Mouse (Mus musculus): ENCODE data around the gene Nog. TPM values are rescaled to one million over a fixed set of nuclear protein-coding genes. Genes with fewer than 3 reads are reported as not detected.
A peak's percentile ranks its signal among the peaks of the same experiment; 100 is the strongest.

The Nog gene
- 3.6 and 3.8 TPM in 2 replicates for polyA plus RNA-seq (2015; fragmentation: Nextera tagmentation; extraction: Ambion mirVana)

- under 1% methylated on average over 90 of the region's 97 CpGs for WGBS
- Histone ChIP-seq H3K9ac (peak within 1 kb of the TSS; percentile 52), H3K4me3 (peak within 1 kb of the TSS; percentile 62), H3K36me3 (replicated peaks) (no peaks in the 10 kb centered on the region), H3K27ac (peak within 1 kb of the TSS; percentile 91), H3K4me1 (peaks cover 34% of the 10 kb centered on the region), H3K4me2 (peak within 1 kb of the TSS; percentile 90), H3K9me3 (no peaks in the 10 kb centered on the region), H3K27me3 (replicated peaks) (no peaks in the 10 kb centered on the region)
- peak; percentile 59 for ATAC-seq (replicated peaks)
Observed at GRCm38 (mm10) chr11:89302056-89302815, at the start of gene Nog. TSS of gene Nog (minus strand) at chr11:89302332.

DNA sequence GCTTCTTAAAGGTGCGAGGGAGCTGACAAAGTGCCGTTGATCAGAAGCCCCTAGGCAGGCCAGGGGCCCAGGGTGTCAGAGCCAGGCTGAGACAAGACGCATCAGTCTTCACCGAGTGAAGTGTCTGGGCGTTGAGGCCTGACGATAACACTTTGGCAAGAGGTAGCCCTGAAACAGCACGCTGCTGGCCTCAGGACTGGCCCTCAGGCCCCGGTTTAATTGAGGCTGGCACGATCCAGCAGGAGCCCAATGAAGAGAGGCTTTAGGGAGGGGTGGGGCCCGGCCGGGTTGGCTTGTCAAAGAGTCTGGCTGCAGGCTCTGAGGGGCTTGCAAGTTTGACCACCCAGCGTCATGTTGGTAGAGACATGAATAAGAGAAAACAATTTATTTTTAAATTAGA lies 38.1 kb upstream of the Nog start:
- 41% methylated on average over 12 of the region's 12 CpGs for WGBS
- ATAC-seq (replicated peaks) = no peak
- Histone ChIP-seq H3K9ac (no peak overlapping the region), H3K9me3 (no peaks in the 10 kb centered on the region), H3K27me3 (replicated peaks) (no peaks in the 10 kb centered on the region), H3K4me2 (no peak overlapping the region), H3K36me3 (replicated peaks) (no peaks in the 10 kb centered on the region), H3K27ac (no peak overlapping the region), H3K4me1 (no peaks in the 10 kb centered on the region), H3K4me3 (no peak overlapping the region)

DNA sequence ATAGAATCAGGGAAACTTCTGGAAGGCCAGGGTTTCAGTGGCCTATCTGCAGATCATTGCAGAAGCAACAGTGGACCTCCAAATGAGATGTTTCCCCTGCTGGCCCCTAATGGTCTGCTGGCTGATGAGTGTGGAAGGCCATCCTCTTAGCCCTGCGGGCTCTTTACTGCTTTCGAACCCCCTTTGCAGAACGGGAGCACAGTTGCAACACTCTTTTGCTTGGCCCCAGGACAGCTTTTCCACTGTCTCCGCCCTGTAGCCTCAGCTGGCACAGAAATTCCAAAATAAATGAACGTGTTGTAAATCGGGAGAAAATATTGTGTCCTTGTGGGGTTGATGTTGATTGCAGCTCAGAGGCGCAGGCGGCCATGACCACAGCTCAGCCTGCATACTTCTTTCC lies 37.7 kb upstream of the Nog start:
- no peak for ATAC-seq (replicated peaks)
- Histone ChIP-seq H3K9ac (no peak overlapping the region), H3K36me3 (replicated peaks) (no peaks in the 10 kb centered on the region), H3K9me3 (no peaks in the 10 kb centered on the region), H3K27me3 (replicated peaks) (no peaks in the 10 kb centered on the region), H3K4me1 (no peaks in the 10 kb centered on the region), H3K27ac (no peak overlapping the region), H3K4me2 (no peak overlapping the region), H3K4me3 (no peak overlapping the region)
- 87% methylated on average over 8 of the region's 8 CpGs for WGBS

DNA sequence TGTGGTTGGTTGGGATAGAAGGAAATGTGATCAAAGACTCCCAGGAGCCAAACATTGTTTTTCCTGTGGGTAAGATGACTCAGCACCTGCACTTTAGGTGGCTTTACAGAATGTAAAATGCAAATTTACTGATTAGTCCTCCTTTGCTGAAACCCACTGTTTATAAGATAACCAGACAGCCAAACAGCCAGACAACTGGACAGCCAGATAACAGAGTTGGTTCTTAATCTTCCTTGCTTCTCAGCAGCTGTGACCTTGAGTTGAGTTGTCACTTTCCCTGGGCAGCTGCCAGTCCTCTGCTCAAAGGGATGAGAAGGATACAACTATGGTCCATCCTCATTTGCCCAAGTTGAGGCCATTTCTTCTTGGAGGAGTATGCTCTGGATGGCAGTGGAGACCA lies 35.8 kb upstream of the Nog start:
- ATAC-seq (replicated peaks) = no peak
- H3K27me3 ChIP-seq (replicated peaks) = no peaks in the 10 kb centered on the region
- no peaks in the 10 kb centered on the region for H3K9me3 ChIP-seq
- H3K36me3 ChIP-seq (replicated peaks) = no peaks in the 10 kb centered on the region
- H3K27ac ChIP-seq = no peak overlapping the region
- H3K9ac ChIP-seq = no peak overlapping the region
- H3K4me3 ChIP-seq = no peak overlapping the region
- H3K4me2 ChIP-seq = no peak overlapping the region
- no peaks in the 10 kb centered on the region for H3K4me1 ChIP-seq

- Histone ChIP-seq H3K4me2 (no peak overlapping the region), H3K9me3 (no peaks in the 10 kb centered on the region), H3K36me3 (replicated peaks) (no peaks in the 10 kb centered on the region), H3K4me3 (no peak overlapping the region), H3K27ac (no peak overlapping the region), H3K4me1 (peaks cover 11% of the 10 kb centered on the region), H3K27me3 (replicated peaks) (no peaks in the 10 kb centered on the region), H3K9ac (no peak overlapping the region)
- ATAC-seq (replicated peaks) = no peak
- WGBS = 33% methylated on average over 11 of the region's 11 CpGs
Observed at GRCm38 (mm10) chr11:89327089-89327881, 25.2 kb upstream of the Nog start.

GRCm38 (mm10) chr11:89321775-89322174 lies 19.6 kb upstream of the Nog start:
- H3K27me3 ChIP-seq (replicated peaks) = no peaks in the 10 kb centered on the region
- WGBS = 97% methylated on average over 2 of the region's 2 CpGs

DNA sequence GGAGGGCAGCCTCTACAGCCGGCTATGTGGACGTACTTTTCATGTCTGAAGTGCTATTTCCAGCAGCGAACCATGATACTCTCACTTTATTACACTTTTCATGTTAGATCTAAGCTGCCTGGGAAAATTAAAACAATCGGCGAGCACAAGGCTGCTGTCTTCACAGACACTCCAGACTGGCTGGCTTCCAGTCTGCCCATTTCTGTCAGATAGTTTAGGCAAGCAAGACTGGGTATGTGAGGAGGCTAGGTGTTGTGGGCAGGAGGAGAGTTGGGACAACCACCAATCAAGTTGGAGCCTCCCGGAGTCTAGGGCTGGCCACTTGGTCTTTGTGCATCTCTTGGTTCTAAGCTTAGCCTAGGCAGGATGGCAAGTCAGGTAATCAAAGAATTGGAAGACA lies 17.5 kb upstream of the Nog start:
- Histone ChIP-seq H3K36me3 (replicated peaks) (no peaks in the 10 kb centered on the region), H3K27ac (no peak overlapping the region), H3K4me2 (no peak overlapping the region), H3K9me3 (no peaks in the 10 kb centered on the region), H3K4me3 (no peak overlapping the region), H3K9ac (no peak overlapping the region), H3K4me1 (peaks cover 11% of the 10 kb centered on the region), H3K27me3 (replicated peaks) (no peaks in the 10 kb centered on the region)
- WGBS = 62% methylated on average over 6 of the region's 6 CpGs
- no peak for ATAC-seq (replicated peaks)

More at GRCm38 (mm10) chr11:89321775-89322174, 19.6 kb upstream of the Nog start:
- no peak overlapping the region for H3K9ac ChIP-seq
- H3K9me3 ChIP-seq = no peaks in the 10 kb centered on the region
- peaks cover 11% of the 10 kb centered on the region for H3K4me1 ChIP-seq
- H3K4me3 ChIP-seq = no peak overlapping the region
- no peak overlapping the region for H3K27ac ChIP-seq
- H3K36me3 ChIP-seq (replicated peaks) = no peaks in the 10 kb centered on the region
- ATAC-seq (replicated peaks) = no peak
- H3K4me2 ChIP-seq = no peak overlapping the region

- Histone ChIP-seq H3K9me3 (no peaks in the 10 kb centered on the region), H3K4me1 (peaks cover 11% of the 10 kb centered on the region), H3K27ac (0 out of 2 replicates have a peak overlapping the region, but pooled peaks have one; percentile 47), H3K9ac (no peak overlapping the region), H3K4me2 (peak overlapping the region; percentile 30), H3K36me3 (replicated peaks) (no peaks in the 10 kb centered on the region), H3K27me3 (replicated peaks) (no peaks in the 10 kb centered on the region), H3K4me3 (no peak overlapping the region)
- no peak for ATAC-seq (replicated peaks)
- WGBS = 15% methylated on average over 8 of the region's 8 CpGs
Observed at GRCm38 (mm10) chr11:89318324-89318723, 16.2 kb upstream of the Nog start.

- no peak for ATAC-seq (replicated peaks)
- H3K27ac ChIP-seq = no peak overlapping the region
- WGBS = 52% methylated on average over 3 of the region's 3 CpGs
Observed at GRCm38 (mm10) chr11:89317757-89318156, 15.6 kb upstream of the Nog start.

GRCm38 (mm10) chr11:89314374-89314773 lies 12.2 kb upstream of the Nog start:
- Histone ChIP-seq H3K9ac (no peak overlapping the region), H3K27ac (no peak overlapping the region), H3K27me3 (replicated peaks) (no peaks in the 10 kb centered on the region), H3K9me3 (no peaks in the 10 kb centered on the region), H3K36me3 (replicated peaks) (no peaks in the 10 kb centered on the region), H3K4me2 (no peak overlapping the region), H3K4me3 (no peak overlapping the region), H3K4me1 (peaks cover 11% of the 10 kb centered on the region)
- no peak for ATAC-seq (replicated peaks)
- WGBS = 66% methylated on average over 5 of the region's 5 CpGs

More at GRCm38 (mm10) chr11:89317757-89318156, 15.6 kb upstream of the Nog start:
- Histone ChIP-seq H3K4me3 (no peak overlapping the region), H3K9ac (no peak overlapping the region), H3K27me3 (replicated peaks) (no peaks in the 10 kb centered on the region), H3K9me3 (no peaks in the 10 kb centered on the region), H3K4me2 (no peak overlapping the region), H3K4me1 (peaks cover 11% of the 10 kb centered on the region), H3K36me3 (replicated peaks) (no peaks in the 10 kb centered on the region)

DNA sequence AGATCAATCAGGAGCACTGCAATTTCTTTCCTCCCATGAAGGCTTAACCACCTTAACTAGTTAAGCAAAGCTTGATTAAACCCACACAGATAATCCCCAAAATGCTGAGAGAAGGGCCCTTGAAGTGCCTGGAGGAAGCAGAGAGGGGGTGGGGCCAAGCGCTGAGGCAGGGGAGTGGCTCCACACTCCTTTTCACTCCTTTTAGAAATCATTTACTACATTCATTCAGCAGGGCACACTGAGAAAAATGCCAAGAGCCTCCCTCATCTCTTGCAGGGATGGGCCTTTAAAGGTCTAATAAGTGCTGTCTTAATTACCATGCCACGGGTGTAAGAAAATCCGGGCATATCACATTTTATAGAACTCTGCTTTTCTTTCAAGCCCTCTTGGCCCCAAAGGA lies 10.2 kb upstream of the Nog start:
- H3K4me2 ChIP-seq = no peak overlapping the region
- no peaks in the 10 kb centered on the region for H3K27me3 ChIP-seq (replicated peaks)
- 6% methylated on average over 3 of the region's 3 CpGs for WGBS
- no peaks in the 10 kb centered on the region for H3K9me3 ChIP-seq
- no peak overlapping the region for H3K27ac ChIP-seq
- no peaks in the 10 kb centered on the region for H3K36me3 ChIP-seq (replicated peaks)
- H3K9ac ChIP-seq = no peak overlapping the region
- ATAC-seq (replicated peaks) = no peak
- H3K4me3 ChIP-seq = no peak overlapping the region
- H3K4me1 ChIP-seq = peaks cover 3% of the 10 kb centered on the region; the same call in 1 of the 2 replicates

GRCm38 (mm10) chr11:89310217-89310616 lies 8.1 kb upstream of the Nog start:
- Histone ChIP-seq H3K27ac (no peak overlapping the region), H3K4me3 (no peak overlapping the region), H3K9me3 (no peaks in the 10 kb centered on the region), H3K27me3 (replicated peaks) (no peaks in the 10 kb centered on the region), H3K4me1 (no peaks in the 10 kb centered on the region), H3K36me3 (replicated peaks) (no peaks in the 10 kb centered on the region), H3K9ac (no peak overlapping the region), H3K4me2 (no peak overlapping the region)
- 45% methylated on average over 11 of the region's 11 CpGs for WGBS
- ATAC-seq (replicated peaks) = no peak

Data from midbrain, embryonic 15.5 days (tissue).